Mouse (Mus musculus) olfactory bulb, adult 2 months (tissue): ENCODE data around the gene Topors. TPM values are rescaled to one million over a fixed set of nuclear protein-coding genes. Genes with fewer than 3 reads are reported as not detected.
A peak's percentile ranks its signal among the peaks of the same experiment; 100 is the strongest.

Experiments
- H3K27ac ChIP-seq: fragments of 200-500 bp; 2 replicates; pipeline ENCODE4 v1.5.1; 2012; ENCODE audit warnings: low read depth, low read length; ENCODE audit not compliant: insufficient read depth
- H3K4me1 ChIP-seq: fragments of 200-500 bp; 2 replicates; pipeline ENCODE4 v1.6.1; 2012; ENCODE audit warnings: low read length; ENCODE audit not compliant: control insufficient read depth, insufficient read depth
- H3K4me3 ChIP-seq: fragments of 200-500 bp; 2 replicates; pipeline ENCODE4 v1.5.1; 2012; ENCODE audit warnings: mild to moderate bottlenecking, low read depth, low read length, moderate library complexity; ENCODE audit not compliant: insufficient read depth
- CTCF ChIP-seq: fragments of 200-500 bp; IDR thresholded peaks from 2 replicates; pipeline ENCODE4 v1.5.1; 2012; ENCODE audit warnings: low read depth, mild to moderate bottlenecking, low read length, moderate library complexity; ENCODE audit not compliant: insufficient read depth
- POLR2A ChIP-seq: fragments of 200-500 bp; IDR thresholded peaks from 2 replicates; pipeline ENCODE4 v1.6.1; 2012; ENCODE audit warnings: mild to moderate bottlenecking, low read depth, low read length, moderate library complexity; ENCODE audit not compliant: insufficient read depth
- WGBS: fragments of 180-500 bp; shearing (Covaris S2); methylation state at CpG from one replicate; pipeline ENCODE4 v1.1.7; 2018; 5-methylcytosine and 5-hydroxymethylcytosine counted together
- polyA plus RNA-seq: library from polyadenylated mRNA; stranded (reverse); fragments of >200 nt; gene quantifications from 2 replicates; pipeline ENCODE4 v1.2.4, GENCODE M21; 2012; ENCODE audit warnings: low replicate concordance; ENCODE audit not compliant: missing spikeins, insufficient read depth, insufficient read length

Gene Topors
- polyA plus RNA-seq, result not detected in 2 replicates

DNA sequence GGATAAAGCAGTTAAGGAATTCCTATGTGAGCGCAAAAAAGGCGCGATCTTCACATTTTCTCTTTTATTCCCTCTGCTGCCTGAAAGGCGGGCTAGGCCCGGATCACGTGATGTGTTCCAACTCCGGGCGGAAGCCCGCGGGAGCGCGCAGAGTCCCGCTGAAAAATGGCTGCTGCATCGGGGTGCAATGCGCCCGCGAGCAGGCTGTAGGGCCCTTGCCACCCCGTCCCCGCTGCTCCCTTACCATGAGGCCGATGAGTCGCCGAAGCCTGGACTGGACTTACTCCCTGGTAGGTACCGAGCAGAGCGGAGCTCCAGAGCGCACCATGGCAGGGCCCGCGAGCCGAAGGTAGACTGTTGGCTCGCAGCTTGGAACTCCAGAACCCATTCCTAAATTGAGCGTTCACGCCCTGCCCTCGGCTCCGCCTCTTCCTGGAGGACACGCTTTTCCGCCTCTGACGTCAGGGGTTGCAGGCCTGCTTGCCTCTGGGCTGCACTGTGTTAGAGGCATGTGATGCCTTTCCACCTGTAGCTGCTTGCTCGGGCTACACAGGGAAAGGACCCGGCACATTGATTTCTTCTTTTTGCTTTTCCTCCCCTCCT, at the start of gene Topors, which contains the start of gene Smim27:
Topors (minus strand) TSS at position 421 of the 603 bp plus-strand sequence.
Smim27 (plus strand) TSS at position 150 of the 603 bp plus-strand sequence.
- WGBS, result under 1% methylated on average over 38 of the region's 38 CpGs

DNA sequence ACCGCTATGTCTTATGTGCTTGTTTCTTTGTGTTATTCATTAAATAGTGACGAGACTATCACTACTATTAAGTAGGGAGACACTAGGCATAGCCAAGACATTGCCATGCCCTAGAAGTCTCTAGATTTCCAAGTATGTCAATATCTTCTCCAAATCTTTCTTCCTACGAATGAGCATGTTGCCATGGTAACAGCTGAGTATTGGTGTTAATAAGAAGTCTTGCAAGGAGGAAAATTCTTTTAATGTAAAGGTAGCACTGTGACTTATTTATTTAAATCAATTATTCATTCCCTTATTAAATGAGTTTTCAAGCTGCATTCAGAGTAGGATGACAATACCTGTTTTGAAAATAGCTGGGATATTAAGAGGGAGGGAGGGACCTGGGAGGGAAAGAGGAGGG, 47.8 kb upstream of the Topors start:
- TF ChIP-seq POLR2A (no peak), CTCF (no peak)
- 44% methylated on average over 3 of the region's 3 CpGs for WGBS

More for the DNA sequence above, at the start of gene Topors, which contains the start of gene Smim27:
- peaks cover 6% of the 10 kb centered on the region for H3K4me1 ChIP-seq
- H3K4me3 ChIP-seq, result peak within 1 kb of the TSS; percentile 75
- H3K27ac ChIP-seq, result peak within 1 kb of the TSS; percentile 94
- peak; percentile 88 for TF ChIP-seq POLR2A
- TF ChIP-seq CTCF, result no peak

DNA sequence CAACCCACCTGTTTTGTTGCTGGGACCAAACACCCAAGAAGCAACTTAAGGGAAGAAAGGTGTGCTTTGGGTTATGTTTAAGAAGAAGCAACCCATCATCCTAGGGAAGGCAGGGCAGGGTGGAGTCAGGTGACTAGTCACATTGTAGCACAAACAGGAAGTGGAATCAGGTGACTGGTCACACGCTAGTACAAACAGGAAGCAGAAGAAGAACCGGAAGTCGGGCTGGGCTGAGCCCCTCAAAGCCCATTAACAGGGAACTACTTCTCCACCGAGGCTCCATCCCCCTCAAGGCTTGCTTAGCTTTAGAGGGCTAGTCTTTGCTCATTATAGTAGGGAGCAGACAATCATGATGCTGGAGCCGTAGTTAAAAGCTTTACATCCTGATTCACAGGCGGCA, 43.4 kb upstream of the Topors start:
- 84% methylated on average over 6 of the region's 6 CpGs for WGBS
- TF ChIP-seq POLR2A, result no peak
- no peak for TF ChIP-seq CTCF
- H3K4me3 ChIP-seq, result no peak overlapping the region
- H3K27ac ChIP-seq, result no peak overlapping the region
- H3K4me1 ChIP-seq, result peaks cover 2% of the 10 kb centered on the region; the same call in 1 of the 2 replicates

More for the DNA sequence above, 47.8 kb upstream of the Topors start:
- Histone ChIP-seq H3K4me3 (no peak overlapping the region), H3K27ac (no peak overlapping the region), H3K4me1 (no peaks in the 10 kb centered on the region)

DNA sequence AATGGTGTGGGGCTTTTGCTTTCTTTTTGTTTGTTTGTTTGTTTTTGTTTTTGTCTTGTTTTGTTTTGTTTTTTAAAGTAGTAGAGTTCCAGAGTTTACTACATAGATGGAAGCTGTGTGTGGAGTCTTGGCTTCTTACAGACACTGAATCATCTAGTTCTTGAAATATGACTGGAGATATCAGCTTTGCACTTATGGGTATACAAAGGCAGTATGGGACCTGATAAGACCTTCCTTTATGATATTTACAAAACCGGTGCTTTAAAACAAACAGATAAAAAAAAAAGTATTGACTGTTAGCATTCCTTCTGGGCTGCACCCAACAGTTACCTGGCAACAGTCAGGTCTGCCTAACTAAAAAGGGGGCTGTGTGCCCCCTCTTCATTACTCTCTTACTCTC, 42.6 kb upstream of the Topors start:
- 89% methylated on average over 1 of the region's 1 CpGs for whole genome bisulfite sequencing
- no peak for TF ChIP-seq CTCF
- no peak for TF ChIP-seq POLR2A
- Histone ChIP-seq H3K4me3 (no peak overlapping the region), H3K4me1 (peaks cover 2% of the 10 kb centered on the region; the same call in 1 of the 2 replicates), H3K27ac (no peak overlapping the region)

DNA sequence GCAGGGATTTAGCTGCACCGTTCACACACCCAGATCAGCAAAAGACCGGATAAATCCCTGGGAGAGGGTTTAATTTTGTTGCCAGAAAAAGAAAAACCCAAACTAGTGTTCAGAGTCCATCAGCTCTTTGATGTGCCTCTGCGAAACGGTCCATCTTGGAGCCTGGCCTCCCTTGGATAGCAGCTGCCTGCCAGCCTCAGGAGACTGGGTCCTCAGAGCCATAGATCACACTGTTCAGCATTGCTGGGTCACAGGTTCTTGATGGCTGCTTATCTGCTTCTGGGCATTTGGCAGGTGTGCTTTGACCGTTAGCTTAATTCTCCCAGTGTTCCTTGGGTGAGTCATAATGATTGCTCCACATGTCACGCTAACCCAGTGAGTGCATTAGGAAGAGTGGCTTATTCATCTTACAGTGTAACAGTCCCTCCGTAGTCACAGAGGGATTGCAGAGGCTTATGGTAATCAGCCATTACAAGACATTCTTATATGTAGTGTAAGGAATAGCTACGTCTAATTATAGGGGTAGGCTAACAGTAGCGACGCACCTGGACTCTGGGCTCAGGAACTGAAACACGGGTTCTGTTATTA, 41.2 kb upstream of the Topors start:
- no peak overlapping the region for H3K27ac ChIP-seq
- peaks cover 2% of the 10 kb centered on the region; the same call in 1 of the 2 replicates for H3K4me1 ChIP-seq
- no peak overlapping the region for H3K4me3 ChIP-seq
- TF ChIP-seq POLR2A, result no peak
- no peak for TF ChIP-seq CTCF
- 52% methylated on average over 11 of the region's 11 CpGs for WGBS

DNA sequence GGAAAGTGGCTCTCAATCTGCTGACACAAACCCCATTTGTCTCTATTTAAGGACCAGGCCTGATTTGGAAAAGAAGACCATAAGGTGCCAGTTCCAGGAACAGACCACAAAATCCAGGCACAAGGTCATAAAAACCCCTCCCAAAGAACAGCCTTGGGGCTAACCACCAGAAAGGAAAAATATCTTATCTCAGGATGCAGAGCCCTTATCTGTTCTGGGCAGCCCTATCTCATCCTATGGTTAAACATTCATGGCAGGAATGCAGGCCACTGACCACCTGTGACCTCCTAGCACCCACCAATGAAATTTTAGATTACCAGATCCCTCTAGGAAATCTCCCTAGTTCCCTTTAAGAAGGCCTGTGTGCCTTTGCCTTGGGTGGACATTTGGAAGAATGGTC, 40.0 kb upstream of the Topors start:
- no peak overlapping the region for H3K4me3 ChIP-seq
- H3K27ac ChIP-seq, result no peak overlapping the region
- H3K4me1 ChIP-seq, result peaks cover 2% of the 10 kb centered on the region; the same call in 1 of the 2 replicates
- TF ChIP-seq CTCF (no peak), POLR2A (no peak)

DNA sequence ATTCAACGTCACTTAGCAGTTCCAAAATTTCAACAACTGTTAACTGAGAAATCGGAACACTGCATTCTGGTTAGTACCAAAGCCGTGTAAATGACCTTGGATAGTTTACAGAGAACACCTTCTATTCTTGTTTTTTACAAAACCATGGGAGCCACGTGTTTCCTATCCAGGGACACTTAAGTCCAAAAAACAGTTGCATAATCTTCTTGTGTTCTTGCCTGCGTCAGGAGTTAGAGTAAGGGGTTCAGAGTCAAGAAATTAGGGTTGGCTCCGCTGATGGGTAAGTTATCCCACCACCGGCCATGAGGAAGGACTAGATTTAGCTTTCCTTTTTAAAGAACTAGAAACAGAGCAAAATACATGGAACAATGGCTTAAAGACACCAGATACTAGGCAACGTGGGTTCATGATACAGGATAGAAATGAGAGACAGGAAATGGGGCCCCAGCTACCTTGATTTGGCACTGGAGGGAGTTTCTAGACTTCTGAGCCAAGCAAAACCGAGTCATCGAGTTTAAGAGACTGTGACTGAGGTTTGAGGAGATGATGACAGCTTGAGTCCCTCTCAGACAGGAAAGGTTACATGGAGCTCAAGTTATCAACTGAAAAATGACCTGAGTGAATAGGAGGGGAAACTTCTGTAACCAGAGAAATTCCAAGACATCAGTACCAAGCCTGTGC, 32.9 kb upstream of the Topors start:
- TF ChIP-seq CTCF (no peak), POLR2A (no peak)
- Histone ChIP-seq H3K4me1 (no peaks in the 10 kb centered on the region), H3K4me3 (no peak overlapping the region), H3K27ac (no peak overlapping the region)
- WGBS, result 87% methylated on average over 10 of the region's 10 CpGs

DNA sequence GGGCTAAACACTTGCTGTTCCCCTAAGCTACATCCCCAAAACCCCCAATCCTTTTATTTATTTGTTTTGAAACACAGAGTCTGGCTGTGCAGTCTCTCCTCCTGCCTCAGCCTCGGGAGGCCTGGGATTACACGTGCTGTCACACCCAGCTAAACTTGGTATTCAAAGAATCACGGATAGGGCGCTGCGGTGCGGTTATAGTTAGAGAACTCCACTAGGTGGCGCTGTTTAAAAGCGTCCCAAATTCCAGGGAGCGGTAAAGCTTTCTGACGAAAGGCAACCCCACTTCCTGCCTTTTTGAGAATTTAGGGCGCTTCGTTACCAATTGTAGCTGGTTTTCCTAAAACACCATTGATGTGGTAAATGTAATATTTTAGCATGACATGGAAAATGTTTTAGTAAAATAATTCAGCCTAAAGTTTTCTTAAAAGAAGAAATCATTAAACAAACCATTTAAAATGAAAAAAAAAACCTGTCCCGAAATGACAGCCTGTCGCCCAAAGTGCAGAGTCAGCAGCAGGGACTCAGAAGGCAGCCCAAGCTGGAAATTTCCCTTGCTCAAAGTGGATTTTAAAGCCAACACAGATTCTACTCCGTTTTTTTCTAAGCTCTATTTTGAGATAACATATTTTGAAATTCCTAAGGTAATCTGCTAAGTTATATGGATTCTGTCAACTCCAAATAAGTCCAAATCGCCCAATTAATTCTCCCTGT, 31.6 kb upstream of the Topors start:
- H3K27ac ChIP-seq, result no peak overlapping the region
- TF ChIP-seq CTCF (peak; percentile 58), POLR2A (no peak)
- whole genome bisulfite sequencing, result 10% methylated on average over 16 of the region's 16 CpGs
- no peaks in the 10 kb centered on the region for H3K4me1 ChIP-seq
- no peak overlapping the region for H3K4me3 ChIP-seq
